Comparison of ENCODE assay signal across 13 mouse cellular contexts in the genomic region with DNA sequence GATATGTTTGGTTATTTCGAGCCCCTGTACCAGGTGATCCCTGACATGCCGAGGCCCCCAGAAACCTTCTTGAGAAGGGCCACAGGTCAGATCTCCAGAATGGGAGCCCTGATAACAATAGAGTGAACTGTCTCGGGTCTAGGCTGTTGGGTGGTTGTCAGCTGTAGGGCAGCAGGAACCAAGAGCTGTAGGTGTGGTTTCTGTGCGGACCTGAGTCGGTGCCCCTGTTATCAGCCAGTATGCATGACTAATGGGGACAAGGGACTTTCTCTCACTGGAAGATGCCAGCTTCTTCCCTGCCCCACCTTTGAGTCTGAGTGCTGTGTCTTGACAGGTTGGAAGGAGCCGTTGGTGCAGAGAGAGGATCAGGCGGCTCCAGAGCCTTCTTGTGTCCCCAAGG. TPM values are rescaled to one million over a fixed set of nuclear protein-coding genes. Genes with fewer than 3 reads are reported as not detected.
A peak's percentile ranks its signal among the peaks of the same experiment; 100 is the strongest.
DNase-seq lines count a peak whose midpoint lies in the region; ATAC-seq lines count a peak whose summit lies in the region.
"Had no signal": no experiment of that assay in that cellular context is flagged by ENCODE, and none has a peak within 500 bp of the region (broad histone marks: within the 10 kb centered on the region; RNA-seq: fewer than 3 reads in every experiment).

No protein-coding gene starts in this region.

- WGBS in liver, embryonic 11.5 days: 44% methylated on average over 7 of the region's 7 CpGs

- H3K9ac ChIP-seq in liver, embryonic 11.5 days (ENCODE audit: low read depth, low read length): peak overlapping the region; percentile 76

- peak; percentile 64 for ATAC-seq in liver, embryonic 11.5 days (replicated peaks; ENCODE audit: low FRiP score)

- peak; percentile 94 for DNase-seq in heart, adult 11 months
- DNase-seq in heart, adult 9 months (ENCODE audit: low spot score in 2 of 2): no peak
- peak; percentile 52 to 66 for DNase-seq in spleen, postnatal 4 days (ENCODE audit: low spot score in 2 of 2)
- no peak for DNase-seq in spleen, adult 18-20 months
- no peak for DNase-seq in liver, embryonic 11.5 days (ENCODE audit: low spot score)
- no peak for DNase-seq in gastrocnemius, postnatal 36 days
- DNase-seq in adrenal gland, postnatal 4 days (ENCODE audit: low spot score in 2 of 2): no peak
- DNase-seq in urinary bladder, postnatal 36 days (ENCODE audit: low spot score in 2 of 2): no peak
- DNase-seq: adrenal gland, postnatal 36 days; gastrocnemius, adult 2 months; heart, postnatal 36 days; lung, postnatal 36 days had no signal

- H3K4me1 ChIP-seq in liver, embryonic 11.5 days (replicated peaks; ENCODE audit: control insufficient read depth, insufficient read depth, low read length): peaks cover 47% of the 10 kb centered on the region

- peak overlapping the region; percentile 96 for H3K4me2 ChIP-seq in liver, embryonic 11.5 days

- H3K27ac ChIP-seq in liver, embryonic 11.5 days (ENCODE audit: low read depth, low read length): peak overlapping the region; percentile 69

- H3K27me3 ChIP-seq in liver, embryonic 11.5 days (replicated peaks; ENCODE audit: control insufficient read depth, insufficient read depth, low read length): peaks cover 25% of the 10 kb centered on the region

- no peaks in the 10 kb centered on the region for H3K36me3 ChIP-seq in liver, embryonic 11.5 days (ENCODE audit: control insufficient read depth, insufficient read depth, low read length)
- H3K36me3 ChIP-seq: forebrain, embryonic 10.5 days had no signal

- intact Hi-C loops in gastrocnemius, postnatal 36 days (cut with DNase I): loop anchor here (10.0 kb wide), 1 partner anchor 220 kb away; no protein-coding TSS in a partner anchor

- H3K4me3 ChIP-seq in liver, embryonic 11.5 days (ENCODE audit: low read depth, low read length): peak overlapping the region; percentile 70

- H3K9me3 ChIP-seq in liver, embryonic 11.5 days (ENCODE audit: control insufficient read depth, low read length): no peaks in the 10 kb centered on the region
- H3K9me3 ChIP-seq: forebrain, embryonic 10.5 days had no signal

RNA-seq across cellular contexts. Expression of a gene that starts 3.0 kb away (rescaled TPM):
- polyA plus RNA-seq in liver, embryonic 11.5 days (2014; fragmentation: Nextera tagmentation; extraction: Ambion mirVana): 24.5 and 30.7 TPM in 2 replicates
- 10 to 100 TPM; 26.8 to 31.1 TPM for total RNA-seq in gastrocnemius, postnatal 36 days (2021)
- total RNA-seq in adrenal gland, postnatal 4 days (2021): 10 to 100 TPM; 58.4 to 64.4 TPM

RNA-seq across cellular contexts. Expression of a gene that starts 3.0 kb away (rescaled TPM):
- 1.1 and 1.3 TPM in 2 replicates for polyA plus RNA-seq in liver, embryonic 11.5 days (2014; fragmentation: Nextera tagmentation; extraction: Ambion mirVana)
- total RNA-seq in gastrocnemius, postnatal 36 days (2021): 1 to 10 TPM; 3.8 to 4.0 TPM
- total RNA-seq in adrenal gland, postnatal 4 days (2021): 1 to 10 TPM; 8.7 to 8.9 TPM

RNA-seq across cellular contexts. Expression of a gene that starts 11.6 kb away (rescaled TPM):
- 4.6 and 6.1 TPM in 2 replicates for polyA plus RNA-seq in liver, embryonic 11.5 days (2014; fragmentation: Nextera tagmentation; extraction: Ambion mirVana)
- 10 to 100 TPM; 14.7 to 17.0 TPM for total RNA-seq in gastrocnemius, postnatal 36 days (2021)
- 10 to 100 TPM; 50.6 to 53.4 TPM for total RNA-seq in adrenal gland, postnatal 4 days (2021)

RNA-seq across cellular contexts. Expression of a gene that starts 27.8 kb away (rescaled TPM):
- 11.9 and 13.8 TPM in 2 replicates for polyA plus RNA-seq in liver, embryonic 11.5 days (2014; fragmentation: Nextera tagmentation; extraction: Ambion mirVana)
- total RNA-seq in gastrocnemius, postnatal 36 days (2021): 1 to 10 TPM; 2.1 to 2.9 TPM
- 10 to 100 TPM; 10.4 to 11.8 TPM for total RNA-seq in adrenal gland, postnatal 4 days (2021)

Comparison
In these comparisons a context has a peak if more than half of its experiments do, and no peak if none do; other contexts are left out.
1. DNase-seq: peak in heart, adult 11 months (single experiment) and spleen, postnatal 4 days (2 of 2); none in heart, adult 9 months (0 of 2), spleen, adult 18-20 months (0 of 2), liver, embryonic 11.5 days (single experiment), gastrocnemius, postnatal 36 days (0 of 2), adrenal gland, postnatal 4 days (0 of 2) and urinary bladder, postnatal 36 days (0 of 2).